Mouse (Mus musculus) common myeloid progenitor, adult 5-6 weeks (primary cell): ENCODE results near the gene Nelfe. TPM values are rescaled to one million over a fixed set of nuclear protein-coding genes. Genes with fewer than 3 reads are reported as not detected.

ENCODE experiments used
- total RNA-seq: library from RNA; stranded (forward); fragments of 200-1000, 187-1606 nt; gene quantifications from 2 replicates; pipeline ENCODE4 v1.2.3, GENCODE M21; 2017

Gene Nelfe
- total RNA-seq, 1 experiment from 2014 or later = 41.9 TPM

Other genes starting within 250 kb of the Nelfe start
- 13.2 and 14.4 TPM in 2 replicates for gene Rnf5, start 246.7 kb upstream of the Nelfe start, total RNA-seq
- 17.8 and 39.7 TPM in 2 replicates for gene Agpat1, start 246.1 kb upstream of the Nelfe start, total RNA-seq
- 1.6 and 2.4 TPM in 2 replicates for gene Egfl8, start 234.4 kb upstream of the Nelfe start, total RNA-seq
- 17.4 and 21.2 TPM in 2 replicates for gene Ppt2, start 221.9 kb upstream of the Nelfe start, total RNA-seq
- not detected in 2 replicates for gene Prrt1, start 220.9 kb upstream of the Nelfe start, total RNA-seq
- gene Fkbpl, start 205.6 kb upstream of the Nelfe start, total RNA-seq = 20.6 and 31.6 TPM in 2 replicates
- 19.9 and 25.1 TPM in 2 replicates for gene Atf6b, start 203.2 kb upstream of the Nelfe start, total RNA-seq
- not detected in 2 replicates for gene Tnxb, start 179.9 kb upstream of the Nelfe start, total RNA-seq
- 0.18 TPM in 1 of 2 replicates, not detected in the other for gene C4b, start 106.5 kb upstream of the Nelfe start, total RNA-seq
- not detected in 2 replicates for gene Cyp21a1, start 45.8 kb upstream of the Nelfe start, total RNA-seq
- 10.0 and 32.9 TPM in 2 replicates for gene Stk19, start 13.4 kb upstream of the Nelfe start, total RNA-seq
- gene Dxo, start 13.4 kb upstream of the Nelfe start, total RNA-seq = 21.2 and 27.9 TPM in 2 replicates
- 28.9 and 33.8 TPM in 2 replicates for gene Skiv2l, start 181 bp upstream of the Nelfe start, total RNA-seq
- not detected in 2 replicates for gene Cfb, start 12.1 kb downstream of the Nelfe start, total RNA-seq
- gene Zbtb12, start 29.1 kb downstream of the Nelfe start, total RNA-seq = 11.1 and 16.2 TPM in 2 replicates
- gene Gm20547, start 31.7 kb downstream of the Nelfe start, total RNA-seq = not detected in 2 replicates
- gene C2, start 47.9 kb downstream of the Nelfe start, total RNA-seq = 2.8 and 10.0 TPM in 2 replicates
- gene Ehmt2, start 48.1 kb downstream of the Nelfe start, total RNA-seq = 96.6 and 107 TPM in 2 replicates
- not detected in 2 replicates for gene Slc44a4, start 64.1 kb downstream of the Nelfe start, total RNA-seq
- gene Neu1, start 80.9 kb downstream of the Nelfe start, total RNA-seq = 3.4 and 5.0 TPM in 2 replicates
- 79.3 and 84.3 TPM in 2 replicates for gene Hspa1b, start 108.8 kb downstream of the Nelfe start, total RNA-seq
- not detected in 2 replicates for gene Gm20481, start 119.5 kb downstream of the Nelfe start, total RNA-seq
- 33.5 and 47.4 TPM in 2 replicates for gene Hspa1a, start 121.8 kb downstream of the Nelfe start, total RNA-seq
- 0.63 TPM in 1 of 2 replicates, not detected in the other for gene Hspa1l, start 122.3 kb downstream of the Nelfe start, total RNA-seq
- gene Lsm2, start 131.5 kb downstream of the Nelfe start, total RNA-seq = 26.9 and 34.1 TPM in 2 replicates
- gene Vars, start 150.6 kb downstream of the Nelfe start, total RNA-seq = 174 and 210 TPM in 2 replicates
- 0.32 TPM in 1 of 2 replicates, not detected in the other for gene Vwa7, start 166.2 kb downstream of the Nelfe start, total RNA-seq
- 1.2 and 4.4 TPM in 2 replicates for gene Sapcd1, start 177.6 kb downstream of the Nelfe start, total RNA-seq
- gene Msh5, start 196.4 kb downstream of the Nelfe start, total RNA-seq = 3.8 and 4.2 TPM in 2 replicates
- 214 and 220 TPM in 2 replicates for gene Clic1, start 199.6 kb downstream of the Nelfe start, total RNA-seq
- gene Ddah2, start 208.6 kb downstream of the Nelfe start, total RNA-seq = 21.3 and 26.7 TPM in 2 replicates
- not detected in 2 replicates for gene Ly6g6c, start 215.0 kb downstream of the Nelfe start, total RNA-seq
- not detected in 2 replicates for gene Mpig6b, start 215.8 kb downstream of the Nelfe start, total RNA-seq
- gene Ly6g6e, start 226.5 kb downstream of the Nelfe start, total RNA-seq = not detected in 2 replicates
- gene Ly6g6d, start 227.7 kb downstream of the Nelfe start, total RNA-seq = not detected in 2 replicates
- gene Ly6g6f, start 235.2 kb downstream of the Nelfe start, total RNA-seq = not detected in 2 replicates
- gene Abhd16a, start 238.9 kb downstream of the Nelfe start, total RNA-seq = 33.1 and 38.8 TPM in 2 replicates